Mouse (Mus musculus) liver, postnatal 0 days (tissue): Measurements from ENCODE around the gene Gtsf1. TPM values are rescaled to one million over a fixed set of nuclear protein-coding genes. Genes with fewer than 3 reads are reported as not detected.
A peak's percentile ranks its signal among the peaks of the same experiment; 100 is the strongest.

Experiments
- ATAC-seq: fragments of 200-750 bp; cut with Nextera tagmentation; 2 replicates; pipeline ENCODE4 v1.8.0; 2017; ENCODE audit warnings: mild to moderate bottlenecking, moderate library complexity
- DNase-seq: peaks from one replicate; pipeline ENCODE4 v3.0.0-alpha.2; 2016
- H3K27ac ChIP-seq: fragments of 300-500 bp; sonication (generic); 2 replicates; pipeline ENCODE4 v1.5.1; 2014; ENCODE audit warnings: antibody characterized with exemption, moderate library complexity, mild to moderate bottlenecking, low read depth
- H3K27me3 ChIP-seq: fragments of 300-500 bp; sonication (generic); 2 replicates; pipeline ENCODE4 v1.6.1; 2014; ENCODE audit warnings: low read length, control low read depth, mixed read lengths; ENCODE audit not compliant: insufficient read depth
- H3K36me3 ChIP-seq: fragments of 300-500 bp; sonication (generic); replicated peaks from 2 replicates; pipeline ENCODE4 v1.6.1; 2014; ENCODE audit warnings: mild to moderate bottlenecking, control low read depth, low read length, moderate library complexity, mixed read lengths; ENCODE audit not compliant: insufficient read depth
- H3K4me1 ChIP-seq: fragments of 300-500 bp; sonication (generic); 2 replicates; pipeline ENCODE4 v1.6.1; 2014; ENCODE audit warnings: antibody characterized with exemption, mild to moderate bottlenecking, control low read depth; ENCODE audit not compliant: insufficient read depth
- H3K4me2 ChIP-seq: fragments of 300-500 bp; sonication (generic); 2 replicates; pipeline ENCODE4 v1.6.1; 2014; ENCODE audit warnings: low read depth, mild to moderate bottlenecking, low read length, moderate library complexity, mixed read lengths
- H3K4me3 ChIP-seq: fragments of 300-500 bp; sonication (generic); 2 replicates; pipeline ENCODE4 v1.5.1; 2014; ENCODE audit warnings: low read depth, low read length
- H3K9ac ChIP-seq: fragments of 300-500 bp; sonication (generic); replicated peaks from 2 replicates; pipeline ENCODE4 v1.6.1; 2014; ENCODE audit warnings: mild to moderate bottlenecking, moderate library complexity
- H3K9me3 ChIP-seq: fragments of 300-500 bp; sonication (generic); 2 replicates; pipeline ENCODE4 v1.6.1; 2016; ENCODE audit warnings: mild to moderate bottlenecking, control low read depth, low read length, mixed read lengths
- CTCF ChIP-seq: sonication (generic); IDR thresholded peaks from 2 replicates; pipeline ENCODE4 v1.5.1; 2016; ENCODE audit warnings: antibody characterized with exemption, low read depth
- EP300 ChIP-seq: IDR thresholded peaks from 2 replicates; pipeline ENCODE4 v1.6.1; 2016; ENCODE audit warnings: antibody characterized with exemption, low read depth, mild to moderate bottlenecking
- WGBS: fragments of 180-500 bp; shearing (Covaris S2); extraction: QIAGEN DNeasy Blood & Tissue Kit; methylation state at CpG from one replicate; pipeline ENCODE4 v1.1.7; 2014; ENCODE audit not compliant: insufficient replicate concordance; 5-methylcytosine and 5-hydroxymethylcytosine counted together
- polyA plus RNA-seq: library from polyadenylated mRNA; unstranded; fragments of >200 nt; fragmentation: Nextera tagmentation; extraction: Ambion mirVana; gene quantifications from 2 replicates; pipeline ENCODE4 v1.2.1, GENCODE M21; 2015

Gene Gtsf1
- polyA plus RNA-seq, 1 experiment from 2014 or later: not detected

DNA sequence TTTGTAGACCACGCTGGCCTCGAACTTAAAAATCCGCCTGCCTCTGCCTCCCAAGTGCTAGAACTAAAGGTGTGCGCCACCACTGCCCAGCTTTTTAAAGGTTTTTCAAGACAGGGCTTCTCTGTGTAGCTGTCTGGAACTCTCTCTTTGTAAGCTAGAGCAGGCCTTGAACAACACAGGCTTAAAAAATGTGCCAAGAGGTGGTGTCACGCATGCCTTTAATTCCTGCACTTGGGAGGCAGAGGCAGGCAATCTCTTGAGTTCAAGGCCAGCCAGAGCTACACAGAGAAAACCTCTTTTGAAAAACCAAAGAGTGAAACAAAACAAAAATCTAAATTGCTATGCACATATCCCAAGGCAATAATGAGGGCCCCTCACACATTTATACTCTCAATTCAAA is 28.9 kb downstream of the Gtsf1 start:
- no peaks in the 10 kb centered on the region for H3K4me1 ChIP-seq
- no peak overlapping the region for H3K4me3 ChIP-seq
- DNase-seq (no peak), ATAC-seq (no peak)
- H3K9ac ChIP-seq: no peak overlapping the region
- H3K9me3 ChIP-seq: no peaks in the 10 kb centered on the region
- TF ChIP-seq CTCF (no peak), EP300 (no peak)
- 78% methylated on average over 5 of the region's 5 CpGs for WGBS
- no peaks in the 10 kb centered on the region for H3K36me3 ChIP-seq
- H3K27ac ChIP-seq: no peak overlapping the region
- H3K27me3 ChIP-seq: no peaks in the 10 kb centered on the region
- H3K4me2 ChIP-seq: no peak overlapping the region

DNA sequence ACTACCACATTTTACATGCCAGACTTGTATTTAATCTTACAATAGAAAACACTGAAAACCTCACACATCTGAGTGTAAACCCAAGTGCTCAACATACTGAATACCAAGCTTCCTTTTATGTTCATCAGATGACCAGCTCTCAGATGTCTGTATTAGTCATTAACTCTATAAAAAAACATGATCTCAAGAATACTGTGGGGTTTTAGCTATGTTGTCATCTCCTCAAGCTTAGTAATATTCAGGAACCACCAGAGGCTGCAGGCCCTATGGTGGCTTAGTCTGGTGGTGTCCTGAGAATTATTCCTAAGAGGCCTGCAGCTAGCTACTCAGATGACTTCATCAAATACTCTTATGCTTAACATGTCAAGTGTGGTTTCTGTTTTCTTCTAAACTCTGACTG is 36.7 kb downstream of the Gtsf1 start:
- Histone ChIP-seq H3K4me1 (no peaks in the 10 kb centered on the region), H3K27ac (no peak overlapping the region), H3K4me3 (no peak overlapping the region), H3K9ac (no peak overlapping the region), H3K4me2 (no peak overlapping the region), H3K27me3 (no peaks in the 10 kb centered on the region), H3K36me3 (no peaks in the 10 kb centered on the region), H3K9me3 (no peaks in the 10 kb centered on the region)
- DNase-seq (no peak), ATAC-seq (no peak)
- TF ChIP-seq EP300 (no peak), CTCF (no peak)

DNA sequence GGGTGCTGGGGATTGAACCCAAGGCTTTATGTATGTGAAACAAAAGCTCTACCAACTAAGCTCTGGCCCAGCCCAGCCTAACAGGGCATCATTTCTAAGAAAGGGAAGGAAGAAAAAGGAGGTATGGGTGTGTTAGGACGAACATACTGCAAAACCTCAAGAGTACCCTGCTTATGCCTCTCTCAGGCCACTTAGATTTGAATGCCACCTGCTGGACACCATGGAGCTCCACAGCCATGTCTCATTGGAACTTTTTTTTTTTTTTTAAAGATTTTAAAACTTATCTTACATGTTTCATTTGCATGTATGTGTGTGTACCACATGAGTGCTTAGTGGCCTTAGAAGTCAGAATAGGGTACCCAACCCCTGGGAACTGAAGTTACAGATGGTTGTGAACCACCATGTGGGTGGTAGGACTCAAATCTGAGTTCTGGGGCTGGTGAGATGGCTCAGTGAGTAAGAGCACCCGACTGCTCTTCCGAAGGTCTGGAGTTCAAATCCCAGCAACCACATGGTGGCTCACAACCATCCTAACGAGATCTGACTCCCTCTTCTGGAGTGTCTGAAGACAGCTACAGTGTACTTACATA is 41.6 kb downstream of the Gtsf1 start:
- no peak overlapping the region for H3K4me2 ChIP-seq
- WGBS: 28% methylated on average over 4 of the region's 4 CpGs
- no peaks in the 10 kb centered on the region for H3K9me3 ChIP-seq
- no peak overlapping the region for H3K4me3 ChIP-seq
- H3K9ac ChIP-seq: no peak overlapping the region
- H3K4me1 ChIP-seq: no peaks in the 10 kb centered on the region
- no peaks in the 10 kb centered on the region for H3K36me3 ChIP-seq
- H3K27ac ChIP-seq: no peak overlapping the region
- DNase-seq (no peak), ATAC-seq (no peak)
- TF ChIP-seq EP300 (no peak), CTCF (peak; percentile 79)
- H3K27me3 ChIP-seq: no peaks in the 10 kb centered on the region

DNA sequence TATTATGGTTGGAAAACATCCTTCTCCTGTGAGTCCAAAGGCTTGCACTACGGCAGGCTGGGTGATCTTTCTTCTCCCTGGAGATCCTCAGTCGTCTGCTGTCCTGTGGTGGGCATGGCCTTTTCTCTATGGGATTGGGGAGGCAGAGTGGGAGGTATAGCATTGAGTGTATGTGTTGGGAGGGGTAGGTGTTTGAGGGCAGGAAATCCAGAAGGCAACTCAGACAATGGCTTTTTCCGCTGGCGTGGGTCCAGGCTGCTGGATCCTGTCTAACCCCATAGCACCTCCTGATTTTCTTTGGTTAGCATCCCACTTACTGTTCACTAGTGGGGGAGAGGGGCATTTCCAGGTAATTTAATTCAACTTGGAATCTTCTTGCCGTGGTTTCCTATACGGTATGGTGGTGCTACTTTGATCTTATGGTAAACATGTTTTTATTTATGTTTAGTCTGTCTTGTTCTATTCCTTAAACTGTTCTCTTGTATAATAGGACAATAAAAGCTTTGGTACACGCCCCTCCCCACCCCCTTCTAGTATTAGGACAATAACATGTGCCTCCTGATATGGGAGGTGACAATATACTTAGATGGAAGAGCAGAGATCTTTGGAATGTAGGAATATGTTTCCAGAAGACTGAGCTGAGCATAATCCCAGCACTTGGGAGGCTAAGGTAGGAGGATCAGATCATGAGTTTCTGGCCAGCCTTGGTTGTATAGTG is 46.3 kb downstream of the Gtsf1 start:
- H3K4me2 ChIP-seq: no peak overlapping the region
- H3K4me3 ChIP-seq: no peak overlapping the region
- H3K9ac ChIP-seq: no peak overlapping the region
- H3K36me3 ChIP-seq: no peaks in the 10 kb centered on the region
- H3K4me1 ChIP-seq: no peaks in the 10 kb centered on the region
- no peak for TF ChIP-seq CTCF
- TF ChIP-seq EP300: no peak
- ATAC-seq (no peak), DNase-seq (no peak)
- H3K27ac ChIP-seq: peak overlapping the region; percentile 39; the same call in 1 of the 2 replicates
- H3K9me3 ChIP-seq: no peaks in the 10 kb centered on the region
- 54% methylated on average over 7 of the region's 7 CpGs for WGBS
- no peaks in the 10 kb centered on the region for H3K27me3 ChIP-seq

DNA sequence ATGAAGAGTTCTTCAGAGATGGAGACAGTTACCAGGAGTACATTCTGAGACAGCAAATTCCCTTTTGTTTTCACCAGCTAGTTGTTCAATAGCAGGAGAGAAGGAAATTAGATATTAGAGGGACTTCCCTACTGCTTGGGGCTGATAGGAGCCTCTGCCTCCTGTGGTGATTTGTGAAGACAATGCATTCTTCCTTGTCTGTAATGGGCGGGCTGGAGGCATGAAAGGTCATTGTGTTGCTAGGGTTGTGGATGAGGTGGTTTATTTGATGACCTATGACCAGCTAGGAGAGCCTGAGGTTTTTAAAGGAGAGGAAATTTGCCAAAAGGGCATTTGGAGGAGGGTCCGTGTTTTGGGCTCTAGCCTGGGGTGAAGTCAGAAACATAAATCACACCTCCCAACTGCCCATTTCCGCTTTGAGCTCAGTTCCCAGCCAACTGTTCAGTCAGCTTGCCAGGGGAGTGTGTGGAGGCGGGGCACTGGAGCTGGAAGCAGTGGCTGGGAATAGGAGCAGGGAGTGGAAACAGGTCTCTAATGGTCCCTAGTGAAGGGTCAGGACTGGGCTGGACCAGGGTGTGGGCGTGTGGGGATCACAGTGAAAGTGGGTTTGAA is 47.4 kb downstream of the Gtsf1 start:
- Histone ChIP-seq H3K27ac (0 out of 2 replicates have a peak overlapping the region, but pooled peaks have one; percentile 39), H3K4me2 (no peak overlapping the region), H3K9me3 (no peaks in the 10 kb centered on the region), H3K4me1 (peaks cover 5% of the 10 kb centered on the region; the same call in 1 of the 2 replicates), H3K36me3 (no peaks in the 10 kb centered on the region), H3K27me3 (no peaks in the 10 kb centered on the region), H3K9ac (no peak overlapping the region), H3K4me3 (no peak overlapping the region)
- TF ChIP-seq EP300 (no peak), CTCF (no peak)
- DNase-seq: no peak
- whole genome bisulfite sequencing: 31% methylated on average over 5 of the region's 5 CpGs
- no peak for ATAC-seq

DNA sequence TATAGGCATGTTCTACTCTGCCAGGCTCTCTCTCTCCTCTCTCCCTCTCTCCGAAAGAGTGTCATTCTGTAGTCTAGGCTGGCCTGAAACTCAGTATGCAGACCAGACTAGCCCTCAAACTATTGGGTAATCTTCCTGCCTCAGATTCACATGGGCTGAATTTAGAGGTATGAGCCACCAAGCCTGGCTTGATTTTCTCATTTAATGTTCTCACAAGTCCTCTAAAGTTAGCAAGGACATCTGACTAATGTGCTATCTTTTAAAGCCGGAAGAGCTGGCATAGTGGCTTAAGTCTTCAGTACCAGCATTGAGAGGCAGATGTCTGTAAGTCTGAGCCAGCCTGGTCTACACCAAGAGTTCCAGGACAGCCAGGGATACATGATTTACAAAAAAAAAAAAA is 48.2 kb downstream of the Gtsf1 start:
- Histone ChIP-seq H3K4me3 (no peak overlapping the region), H3K9ac (no peak overlapping the region), H3K4me2 (no peak overlapping the region), H3K4me1 (peaks cover 5% of the 10 kb centered on the region; the same call in 1 of the 2 replicates), H3K9me3 (no peaks in the 10 kb centered on the region), H3K27ac (no peak overlapping the region), H3K36me3 (no peaks in the 10 kb centered on the region), H3K27me3 (no peaks in the 10 kb centered on the region)
- no peak for ATAC-seq
- WGBS: 68% methylated on average over 2 of the region's 2 CpGs
- no peak for DNase-seq
- TF ChIP-seq CTCF (no peak), EP300 (no peak)
